Mouse (Mus musculus): ENCODE measurements around the gene Scn7a. TPM values are rescaled to one million over a fixed set of nuclear protein-coding genes. Genes with fewer than 3 reads are reported as not detected.
A peak's percentile ranks its signal among the peaks of the same experiment; 100 is the strongest.

The Scn7a gene
- polyA plus RNA-seq, 1 experiment from 2014 or later, result 0.13 TPM

DNA sequence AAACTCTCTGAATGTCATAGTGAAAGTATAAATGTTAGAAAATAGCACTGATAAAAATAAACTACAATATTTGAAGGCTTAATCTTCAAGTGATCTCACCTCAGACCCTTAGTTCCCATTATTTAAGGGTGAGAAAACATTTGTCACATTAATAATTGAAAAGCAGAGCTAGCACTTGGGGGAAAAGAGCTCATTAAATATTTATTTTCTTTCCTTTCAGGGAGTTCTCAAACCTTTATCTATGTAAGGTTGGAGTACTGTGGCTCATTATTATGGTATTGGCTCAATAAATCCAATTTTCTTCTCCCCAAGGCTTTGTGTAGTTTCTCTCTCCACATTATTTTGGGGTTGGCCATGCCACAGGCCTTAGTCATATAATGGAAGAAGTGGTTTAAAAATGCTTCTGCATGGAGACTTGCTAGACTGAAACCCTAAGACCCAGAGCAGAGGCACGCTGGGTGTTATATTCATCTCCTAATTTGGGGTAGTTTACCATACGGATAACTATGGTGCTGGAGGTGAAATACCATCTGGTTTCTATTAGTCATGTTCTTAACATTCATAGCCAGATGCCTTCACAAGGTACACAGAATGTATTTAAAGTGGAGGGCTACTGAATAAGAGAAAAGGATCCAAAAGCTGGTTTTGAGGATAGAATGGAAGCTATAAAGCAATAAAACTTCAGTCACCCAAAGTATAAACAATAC lies 57.7 kb downstream of the Scn7a start:
- ATAC-seq, result 0 out of 2 replicates have a peak, but pooled peaks have one; percentile 40
- Histone ChIP-seq H3K27ac (no peak overlapping the region), H3K9me3 (no peaks in the 10 kb centered on the region), H3K4me1 (replicated peaks) (no peaks in the 10 kb centered on the region), H3K4me3 (replicated peaks) (no peak overlapping the region), H3K27me3 (no peaks in the 10 kb centered on the region), H3K9ac (replicated peaks) (no peak overlapping the region), H3K4me2 (replicated peaks) (no peak overlapping the region), H3K36me3 (no peaks in the 10 kb centered on the region)
- 51% methylated on average over 2 of the region's 2 CpGs for WGBS

DNA sequence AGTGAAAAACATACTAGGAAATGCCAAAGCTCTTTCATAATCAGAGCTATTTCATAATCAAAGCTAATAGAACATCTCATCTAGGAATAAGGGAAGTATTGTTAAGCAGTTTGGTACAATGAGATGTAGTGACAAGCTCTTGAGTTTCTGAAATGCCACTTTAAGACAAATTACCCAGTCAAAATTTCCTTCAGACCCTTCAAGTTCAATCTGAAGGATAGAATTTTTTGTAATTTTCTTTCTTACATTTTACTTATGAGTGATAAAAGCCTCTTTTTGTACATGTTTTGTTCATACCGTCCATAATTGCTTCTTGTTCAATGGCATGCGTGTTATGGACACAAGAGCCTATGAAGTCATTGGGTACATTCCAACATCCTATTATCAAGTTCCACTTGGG lies 72.6 kb downstream of the Scn7a start:
- Histone ChIP-seq H3K36me3 (no peaks in the 10 kb centered on the region), H3K9me3 (no peaks in the 10 kb centered on the region), H3K4me1 (replicated peaks) (no peaks in the 10 kb centered on the region), H3K9ac (replicated peaks) (no peak overlapping the region), H3K27ac (no peak overlapping the region), H3K4me2 (replicated peaks) (no peak overlapping the region), H3K27me3 (no peaks in the 10 kb centered on the region), H3K4me3 (replicated peaks) (no peak overlapping the region)
- 85% methylated on average over 2 of the region's 2 CpGs for WGBS
- no peak for ATAC-seq

DNA sequence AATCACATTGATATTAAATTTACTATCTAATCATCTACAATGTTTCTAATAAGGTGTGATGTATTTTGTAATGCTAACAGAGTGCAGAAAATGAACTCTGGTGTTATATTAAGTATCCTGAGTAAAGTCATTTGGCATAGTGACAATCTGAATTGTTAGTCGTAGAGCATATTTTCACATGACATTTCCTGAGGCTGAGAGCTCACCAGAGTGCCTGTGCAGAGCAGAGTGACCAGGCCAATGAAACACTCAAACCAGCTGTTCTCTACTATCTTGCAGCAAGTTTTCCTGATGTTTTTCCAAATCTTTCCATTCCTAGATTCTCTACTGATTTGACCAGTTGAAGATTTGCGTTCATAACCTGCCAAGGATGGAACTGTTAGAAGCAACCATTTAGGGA lies 92.4 kb downstream of the Scn7a start:
- no peaks in the 10 kb centered on the region for H3K9me3 ChIP-seq
- no peak overlapping the region for H3K4me2 ChIP-seq (replicated peaks)
- ATAC-seq, result no peak
- no peak overlapping the region for H3K9ac ChIP-seq (replicated peaks)
- no peak overlapping the region for H3K27ac ChIP-seq
- no peaks in the 10 kb centered on the region for H3K27me3 ChIP-seq
- H3K4me3 ChIP-seq (replicated peaks), result no peak overlapping the region
- H3K4me1 ChIP-seq (replicated peaks), result no peaks in the 10 kb centered on the region
- H3K36me3 ChIP-seq, result no peaks in the 10 kb centered on the region
- WGBS, result 93% methylated on average over 2 of the region's 2 CpGs

DNA sequence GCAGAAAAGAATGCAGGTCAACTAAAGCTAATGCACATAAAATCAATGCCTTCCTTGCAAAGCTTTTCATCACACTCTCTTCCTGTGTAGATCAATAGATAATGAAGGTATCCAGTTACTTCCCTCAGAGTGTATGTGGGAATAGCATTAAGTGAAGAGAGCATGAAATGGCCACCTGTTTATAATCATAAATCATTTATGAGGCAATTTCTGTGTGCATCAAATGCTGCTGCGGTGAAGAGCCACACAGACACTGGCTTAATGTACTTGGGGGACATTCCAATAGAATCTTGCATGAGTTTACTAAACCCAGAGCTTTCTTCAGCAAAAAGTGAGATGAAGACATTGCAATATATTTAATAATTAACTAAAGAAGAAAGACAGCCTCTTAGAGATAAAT lies 122.7 kb downstream of the Scn7a start:
- H3K27ac ChIP-seq, result no peak overlapping the region
- no peaks in the 10 kb centered on the region for H3K36me3 ChIP-seq
- no peaks in the 10 kb centered on the region for H3K9me3 ChIP-seq
- 72% methylated on average over 1 of the region's 1 CpGs for WGBS
- ATAC-seq, result no peak
- no peaks in the 10 kb centered on the region for H3K27me3 ChIP-seq
- H3K4me2 ChIP-seq (replicated peaks), result no peak overlapping the region
- no peak overlapping the region for H3K4me3 ChIP-seq (replicated peaks)
- H3K9ac ChIP-seq (replicated peaks), result no peak overlapping the region
- H3K4me1 ChIP-seq (replicated peaks), result no peaks in the 10 kb centered on the region

DNA sequence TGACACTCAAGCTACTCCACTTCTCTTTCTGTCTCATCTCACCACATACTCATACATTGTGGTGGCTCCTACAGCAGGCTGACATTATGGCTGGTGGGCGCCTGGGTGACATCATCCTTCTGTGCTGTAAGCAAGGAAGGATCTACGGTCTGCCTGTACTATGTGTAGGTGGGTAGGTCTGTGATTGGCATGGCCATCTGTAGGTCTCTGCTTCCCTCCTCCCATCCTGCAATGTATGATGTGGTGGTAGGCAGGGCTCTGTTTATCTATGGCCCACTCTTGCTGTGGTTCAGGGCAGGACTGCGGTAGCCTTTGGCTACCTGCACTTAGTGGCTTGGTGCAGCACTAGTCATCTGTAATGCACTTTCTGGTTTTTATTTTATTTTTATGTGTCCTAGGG lies 128.3 kb downstream of the Scn7a start:
- WGBS, result 97% methylated on average over 3 of the region's 3 CpGs
- Histone ChIP-seq H3K9ac (replicated peaks) (no peak overlapping the region), H3K27ac (no peak overlapping the region), H3K36me3 (no peaks in the 10 kb centered on the region), H3K9me3 (no peaks in the 10 kb centered on the region), H3K4me1 (replicated peaks) (no peaks in the 10 kb centered on the region), H3K27me3 (no peaks in the 10 kb centered on the region), H3K4me3 (replicated peaks) (no peak overlapping the region), H3K4me2 (replicated peaks) (no peak overlapping the region)
- ATAC-seq, result 0 out of 2 replicates have a peak, but pooled peaks have one; percentile 14

DNA sequence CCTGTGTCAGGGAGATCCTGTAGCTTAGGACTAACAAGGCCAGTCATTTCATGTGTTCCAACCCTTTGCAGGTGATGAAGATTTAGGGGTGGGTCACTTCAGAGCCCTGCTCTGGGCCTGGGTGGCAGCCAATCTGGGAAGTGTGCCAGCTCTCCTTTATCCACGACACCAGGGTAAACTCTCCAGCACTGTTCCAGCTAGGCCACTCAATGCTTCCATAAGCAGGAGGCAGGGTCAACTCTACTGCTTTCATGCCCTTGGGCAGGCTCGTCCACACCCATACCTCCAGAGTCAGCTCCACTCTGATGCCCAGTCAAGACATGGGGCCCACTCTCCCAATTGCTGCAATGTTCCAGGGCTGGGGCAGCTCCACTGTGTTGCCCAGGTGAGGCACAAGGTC lies 129.3 kb downstream of the Scn7a start:
- no peak overlapping the region for H3K9ac ChIP-seq (replicated peaks)
- no peaks in the 10 kb centered on the region for H3K36me3 ChIP-seq
- H3K27me3 ChIP-seq, result no peaks in the 10 kb centered on the region
- H3K4me1 ChIP-seq (replicated peaks), result no peaks in the 10 kb centered on the region
- no peak for ATAC-seq
- H3K27ac ChIP-seq, result no peak overlapping the region
- no peak overlapping the region for H3K4me2 ChIP-seq (replicated peaks)
- WGBS, result 72% methylated on average over 2 of the region's 2 CpGs
- no peaks in the 10 kb centered on the region for H3K9me3 ChIP-seq
- H3K4me3 ChIP-seq (replicated peaks), result no peak overlapping the region

DNA sequence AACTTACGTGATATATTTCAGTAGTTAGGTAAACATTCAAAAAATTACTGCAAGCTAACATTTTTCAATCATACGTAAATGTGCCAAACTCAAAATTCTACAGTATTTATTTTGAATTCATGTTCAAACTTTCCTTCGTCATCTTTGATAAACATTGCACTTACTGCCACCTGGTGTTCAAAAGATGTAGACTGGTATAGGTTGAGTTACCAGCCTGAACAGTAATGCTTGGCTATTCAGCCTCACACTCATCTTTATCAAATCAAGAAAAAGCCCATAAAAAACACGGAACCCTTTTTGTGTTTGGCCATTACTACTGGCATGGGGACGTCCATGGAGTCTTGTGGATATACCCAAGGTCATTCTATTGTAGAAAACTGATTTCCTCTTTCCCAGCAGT lies 140.3 kb downstream of the Scn7a start:
- no peak overlapping the region for H3K27ac ChIP-seq
- no peaks in the 10 kb centered on the region for H3K36me3 ChIP-seq
- no peak overlapping the region for H3K4me3 ChIP-seq (replicated peaks)
- 34% methylated on average over 5 of the region's 5 CpGs for WGBS
- H3K9me3 ChIP-seq, result no peaks in the 10 kb centered on the region
- H3K9ac ChIP-seq (replicated peaks), result no peak overlapping the region
- ATAC-seq, result peak; percentile 60
- H3K27me3 ChIP-seq, result no peaks in the 10 kb centered on the region
- H3K4me2 ChIP-seq (replicated peaks), result no peak overlapping the region
- no peaks in the 10 kb centered on the region for H3K4me1 ChIP-seq (replicated peaks)

DNA sequence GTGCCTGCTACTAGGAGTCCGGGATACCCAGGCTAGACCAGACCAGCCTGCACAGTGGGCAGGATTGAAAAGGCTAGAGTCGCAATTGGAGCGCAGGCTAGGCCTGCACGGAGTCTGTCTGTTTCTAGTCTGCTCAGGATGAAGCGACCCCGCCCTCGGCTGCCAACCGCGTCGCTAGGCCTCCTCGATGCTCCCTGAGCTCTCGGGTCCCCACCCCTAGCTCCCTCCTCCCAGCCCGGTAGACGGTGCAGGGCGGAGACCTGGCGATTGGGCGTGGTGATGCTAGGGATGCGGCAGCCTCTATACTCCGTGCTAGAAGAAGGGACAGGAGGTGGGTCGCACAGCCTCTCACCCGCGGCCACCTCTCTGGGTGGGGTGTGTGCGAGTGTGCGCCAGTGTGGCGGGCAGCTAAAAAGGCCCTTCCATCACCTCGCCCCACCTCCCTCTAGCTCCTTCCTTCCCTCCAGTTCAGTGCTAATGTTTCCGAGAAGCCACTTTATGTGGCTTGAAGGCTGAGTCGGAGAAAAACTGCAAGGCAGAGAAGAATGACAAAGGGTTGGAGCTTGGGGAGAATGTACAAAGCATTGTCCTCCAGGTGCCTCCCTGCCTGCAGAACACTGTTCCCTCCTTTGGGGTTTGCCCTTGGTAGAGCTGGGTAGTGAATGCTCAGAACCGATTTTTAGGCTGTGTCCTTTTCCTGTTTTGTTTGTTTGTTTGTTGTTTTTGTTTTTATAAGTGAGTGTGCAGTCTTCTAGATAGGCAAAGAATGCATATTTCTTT lies 149.9 kb downstream of the Scn7a start, which contains the start of gene Scn9a:
Gene Scn9a, minus strand, starts transcription at position 383 of the 780 bp plus-strand sequence.
- peak within 1 kb of the TSS; percentile 65 for H3K9ac ChIP-seq (replicated peaks)
- H3K9me3 ChIP-seq, result no peaks in the 10 kb centered on the region
- no peaks in the 10 kb centered on the region for H3K27me3 ChIP-seq
- H3K4me2 ChIP-seq (replicated peaks), result peak within 1 kb of the TSS; percentile 78
- H3K4me1 ChIP-seq (replicated peaks), result peaks cover 13% of the 10 kb centered on the region
- WGBS, result 1% methylated on average over 29 of the region's 29 CpGs
- no peaks in the 10 kb centered on the region for H3K36me3 ChIP-seq
- H3K27ac ChIP-seq, result peak within 1 kb of the TSS; percentile 51; the same call in 1 of the 2 replicates
- peak; percentile 97 for ATAC-seq
- peak within 1 kb of the TSS; percentile 53 for H3K4me3 ChIP-seq (replicated peaks)

DNA sequence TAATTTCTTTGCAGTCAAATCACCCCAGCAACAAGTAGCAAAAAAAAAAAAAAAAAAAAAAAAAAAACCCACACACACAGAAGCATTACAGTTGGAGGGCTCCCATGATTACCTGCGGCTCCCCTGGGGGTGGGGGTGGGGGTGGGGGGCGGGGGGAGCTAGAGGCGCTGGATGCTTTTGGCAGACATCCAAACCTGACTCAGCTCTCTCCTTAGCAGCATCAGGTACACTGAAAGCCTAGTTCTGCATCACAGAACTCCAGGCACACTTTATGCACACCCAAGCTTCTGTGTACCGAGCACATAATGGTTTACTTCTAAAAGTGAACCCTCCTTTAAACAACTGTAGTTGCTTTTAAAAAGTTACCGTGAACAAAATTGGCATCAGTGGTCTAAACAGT lies 152.0 kb downstream of the Scn7a start:
- Histone ChIP-seq H3K9me3 (no peaks in the 10 kb centered on the region), H3K4me1 (replicated peaks) (peaks cover 13% of the 10 kb centered on the region), H3K4me3 (replicated peaks) (no peak overlapping the region), H3K36me3 (no peaks in the 10 kb centered on the region), H3K4me2 (replicated peaks) (peak overlapping the region; percentile 20), H3K9ac (replicated peaks) (no peak overlapping the region), H3K27ac (no peak overlapping the region), H3K27me3 (no peaks in the 10 kb centered on the region)
- ATAC-seq, result 0 out of 2 replicates have a peak, but pooled peaks have one; percentile 19
- 28% methylated on average over 5 of the region's 5 CpGs for WGBS

Other genes with a start within 250 kb of the Scn7a start
- 7.8 TPM in 2 replicates for gene Scn9a, start 150.0 kb downstream of the Scn7a start, polyA plus RNA-seq (2015; fragmentation: Nextera tagmentation; extraction: Ambion mirVana)

Measured in midbrain, embryonic 13.5 days (tissue).